Mouse (Mus musculus): ENCODE results near the gene Cyp4f14. TPM values are rescaled to one million over a fixed set of nuclear protein-coding genes. Genes with fewer than 3 reads are reported as not detected.

Cyp4f14 gene
- 0.10 TPM in 1 of 2 replicates, not detected in the other for polyA plus RNA-seq (2014; fragmentation: Nextera tagmentation; extraction: Ambion mirVana)

DNA sequence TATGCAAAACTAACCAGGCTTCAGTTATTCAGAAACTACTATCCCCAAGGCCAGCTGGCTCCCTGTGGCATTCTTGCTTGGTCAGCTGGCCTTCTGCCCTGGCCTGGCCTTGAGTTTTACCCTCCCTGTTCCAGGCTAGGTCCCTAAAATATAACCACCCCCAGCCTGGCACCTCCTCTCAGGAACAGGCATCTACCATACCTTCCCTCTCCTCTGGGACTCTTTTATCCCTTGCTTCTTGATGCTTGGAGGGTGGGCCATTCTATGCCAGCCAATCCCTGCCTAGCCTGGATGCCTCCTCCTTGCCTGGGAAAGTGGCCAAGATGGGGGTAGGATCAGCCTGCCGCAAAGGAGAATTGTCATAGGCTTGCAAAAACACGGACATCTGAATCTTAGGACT lies at the start of gene Cyp4f14:
Cyp4f14 (minus strand) TSS at position 212 of the 400 bp plus-strand sequence.
- H3K27me3 ChIP-seq (replicated peaks; ENCODE audit: control insufficient read depth, insufficient read depth, low read length) = no peaks in the 10 kb centered on the region
- ATAC-seq (no peak), DNase-seq (ENCODE audit: low spot score) (peak; percentile 19)
- H3K4me2 ChIP-seq (ENCODE audit: low read length) = no peak within 1 kb of the TSS
- no peaks in the 10 kb centered on the region for H3K36me3 ChIP-seq (ENCODE audit: control insufficient read depth, insufficient read depth, low read length)
- H3K27ac ChIP-seq (ENCODE audit: low read depth, low read length) = no peak within 1 kb of the TSS
- H3K4me3 ChIP-seq (ENCODE audit: low read depth, low read length) = no peak within 1 kb of the TSS
- 59% methylated on average over 2 of the region's 2 CpGs for WGBS
- H3K9ac ChIP-seq (ENCODE audit: low read length) = no peak within 1 kb of the TSS
- H3K9me3 ChIP-seq (replicated peaks; ENCODE audit: control insufficient read depth, low read length) = no peaks in the 10 kb centered on the region
- no peaks in the 10 kb centered on the region for H3K4me1 ChIP-seq (ENCODE audit: control insufficient read depth, insufficient read depth, low read length)

DNA sequence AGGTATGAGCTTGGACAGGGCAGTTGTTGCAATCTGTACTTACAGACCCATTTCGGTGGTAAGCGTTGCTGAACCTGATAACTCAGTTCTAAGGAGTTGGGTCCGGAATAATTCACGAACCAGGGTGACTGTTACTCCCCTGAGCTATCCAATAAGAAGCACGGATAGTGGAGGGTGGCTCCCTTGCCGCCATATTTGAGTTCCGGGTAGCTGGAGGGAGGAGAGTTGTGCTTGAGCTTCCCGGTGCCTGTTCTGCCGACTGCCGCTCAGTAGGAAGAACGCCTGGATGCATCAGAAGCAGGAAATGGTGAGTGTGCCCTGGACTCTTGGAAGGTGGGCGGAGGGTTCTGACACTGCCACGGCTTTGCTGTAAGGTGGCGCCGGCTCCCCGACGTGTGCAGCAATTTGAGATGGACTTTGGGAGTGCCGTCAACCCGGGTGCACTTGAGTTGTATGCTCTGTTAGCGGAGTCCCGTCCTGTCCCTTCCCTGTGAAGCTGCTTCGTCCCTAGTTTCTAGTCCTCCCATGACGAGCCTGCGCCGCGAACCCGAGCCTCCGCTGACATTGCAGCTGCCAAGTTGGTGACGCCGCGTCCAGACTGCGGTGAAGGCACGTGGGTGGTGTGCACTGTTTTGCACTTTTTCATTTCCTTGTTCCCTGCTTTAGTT lies 48.6 kb upstream of the Cyp4f14 start, which contains the start of gene Zfp472:
Zfp472 (plus strand) TSS at position 192 of the 668 bp plus-strand sequence.
- Histone ChIP-seq H3K9ac (ENCODE audit: low read length) (peak within 1 kb of the TSS; percentile 67), H3K4me2 (ENCODE audit: low read length) (peak within 1 kb of the TSS; percentile 78), H3K36me3 (ENCODE audit: control insufficient read depth, insufficient read depth, low read length) (no peaks in the 10 kb centered on the region), H3K9me3 (replicated peaks; ENCODE audit: control insufficient read depth, low read length) (no peaks in the 10 kb centered on the region), H3K27ac (ENCODE audit: low read depth, low read length) (peak within 1 kb of the TSS; percentile 61; the same call in 1 of the 2 replicates), H3K27me3 (replicated peaks; ENCODE audit: control insufficient read depth, insufficient read depth, low read length) (no peaks in the 10 kb centered on the region), H3K4me3 (ENCODE audit: low read depth, low read length) (peak within 1 kb of the TSS; percentile 88), H3K4me1 (ENCODE audit: control insufficient read depth, insufficient read depth, low read length) (peaks cover 13% of the 10 kb centered on the region)
- DNase-seq (ENCODE audit: low spot score) = peak; percentile 96
- peak; percentile 100 for ATAC-seq
- WGBS = under 1% methylated on average over 33 of the region's 33 CpGs

DNA sequence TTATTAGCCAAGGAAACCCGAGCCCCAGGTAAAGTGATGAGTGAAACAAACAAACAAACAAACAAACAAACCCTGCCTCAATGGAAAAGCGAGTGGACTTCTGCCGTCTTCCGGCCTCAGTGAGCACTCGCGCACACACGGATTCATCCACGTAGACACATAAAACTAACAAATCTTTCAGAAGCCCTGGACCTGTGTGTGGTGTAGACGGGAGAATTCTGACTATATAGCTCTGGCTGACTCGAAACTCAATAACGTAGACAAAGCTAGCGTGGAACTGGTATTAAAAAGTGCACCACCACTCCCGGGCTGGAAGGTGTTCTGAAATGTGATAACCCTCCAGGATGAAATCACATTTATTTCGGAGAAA lies 48.1 kb upstream of the Cyp4f14 start:
- WGBS = under 1% methylated on average over 14 of the region's 14 CpGs
- H3K9me3 ChIP-seq (replicated peaks; ENCODE audit: control insufficient read depth, low read length) = no peaks in the 10 kb centered on the region
- peak overlapping the region; percentile 78 for H3K4me2 ChIP-seq (ENCODE audit: low read length)
- H3K4me3 ChIP-seq (ENCODE audit: low read depth, low read length) = peak overlapping the region; percentile 88
- H3K27me3 ChIP-seq (replicated peaks; ENCODE audit: control insufficient read depth, insufficient read depth, low read length) = no peaks in the 10 kb centered on the region
- ATAC-seq (peak; percentile 69), DNase-seq (ENCODE audit: low spot score) (no peak)
- no peak overlapping the region for H3K27ac ChIP-seq (ENCODE audit: low read depth, low read length)
- no peaks in the 10 kb centered on the region for H3K36me3 ChIP-seq (ENCODE audit: control insufficient read depth, insufficient read depth, low read length)
- peaks cover 13% of the 10 kb centered on the region for H3K4me1 ChIP-seq (ENCODE audit: control insufficient read depth, insufficient read depth, low read length)
- H3K9ac ChIP-seq (ENCODE audit: low read length) = peak overlapping the region; percentile 67

GRCm38 (mm10) chr17:32951441-32951840 lies 34.3 kb upstream of the Cyp4f14 start:
- H3K9me3 ChIP-seq (replicated peaks; ENCODE audit: control insufficient read depth, low read length) = no peaks in the 10 kb centered on the region
- no peak overlapping the region for H3K27ac ChIP-seq (ENCODE audit: low read depth, low read length)
- no peak overlapping the region for H3K4me2 ChIP-seq (ENCODE audit: low read length)
- ATAC-seq (no peak), DNase-seq (ENCODE audit: low spot score) (peak; percentile 69)
- H3K4me3 ChIP-seq (ENCODE audit: low read depth, low read length) = no peak overlapping the region
- 31% methylated on average over 16 of the region's 16 CpGs for WGBS
- H3K9ac ChIP-seq (ENCODE audit: low read length) = no peak overlapping the region
- H3K27me3 ChIP-seq (replicated peaks; ENCODE audit: control insufficient read depth, insufficient read depth, low read length) = no peaks in the 10 kb centered on the region
- H3K4me1 ChIP-seq (ENCODE audit: control insufficient read depth, insufficient read depth, low read length) = 0 out of 2 replicates have a peak, but pooled peaks cover 4% of the 10 kb centered on the region
- H3K36me3 ChIP-seq (ENCODE audit: control insufficient read depth, insufficient read depth, low read length) = no peaks in the 10 kb centered on the region

GRCm38 (mm10) chr17:32951006-32951405 lies 33.9 kb upstream of the Cyp4f14 start:
- ATAC-seq (no peak), DNase-seq (ENCODE audit: low spot score) (no peak)
- H3K9me3 ChIP-seq (replicated peaks; ENCODE audit: control insufficient read depth, low read length) = no peaks in the 10 kb centered on the region
- H3K9ac ChIP-seq (ENCODE audit: low read length) = no peak overlapping the region
- no peaks in the 10 kb centered on the region for H3K36me3 ChIP-seq (ENCODE audit: control insufficient read depth, insufficient read depth, low read length)
- H3K4me1 ChIP-seq (ENCODE audit: control insufficient read depth, insufficient read depth, low read length) = 0 out of 2 replicates have a peak, but pooled peaks cover 6% of the 10 kb centered on the region
- no peak overlapping the region for H3K4me3 ChIP-seq (ENCODE audit: low read depth, low read length)
- WGBS = 83% methylated on average over 11 of the region's 11 CpGs
- H3K27me3 ChIP-seq (replicated peaks; ENCODE audit: control insufficient read depth, insufficient read depth, low read length) = no peaks in the 10 kb centered on the region
- H3K27ac ChIP-seq (ENCODE audit: low read depth, low read length) = no peak overlapping the region
- no peak overlapping the region for H3K4me2 ChIP-seq (ENCODE audit: low read length)

DNA sequence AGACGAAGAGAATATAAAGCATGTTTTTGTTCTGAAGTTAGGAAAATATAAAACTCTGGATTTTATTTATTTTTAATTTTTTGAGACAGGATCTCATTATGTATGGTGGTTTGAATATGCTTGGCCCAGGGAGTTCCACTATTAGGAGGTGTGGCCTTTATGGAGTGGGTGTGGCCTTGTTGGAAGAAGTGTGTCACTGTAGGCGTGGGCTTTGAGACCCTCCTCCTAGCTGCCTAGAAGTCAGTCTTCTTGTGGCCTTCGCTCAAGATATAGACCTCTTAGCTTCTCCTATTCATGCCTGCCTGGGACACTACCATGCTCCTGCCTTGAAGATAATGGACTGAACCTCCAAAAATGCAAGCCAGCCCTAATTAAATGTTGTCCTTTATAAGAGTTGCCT lies 33.0 kb upstream of the Cyp4f14 start:
- H3K4me2 ChIP-seq (ENCODE audit: low read length) = no peak overlapping the region
- H3K4me1 ChIP-seq (ENCODE audit: control insufficient read depth, insufficient read depth, low read length) = 0 out of 2 replicates have a peak, but pooled peaks cover 6% of the 10 kb centered on the region
- DNase-seq (ENCODE audit: low spot score) (no peak), ATAC-seq (no peak)
- no peak overlapping the region for H3K4me3 ChIP-seq (ENCODE audit: low read depth, low read length)
- no peaks in the 10 kb centered on the region for H3K27me3 ChIP-seq (replicated peaks; ENCODE audit: control insufficient read depth, insufficient read depth, low read length)
- H3K27ac ChIP-seq (ENCODE audit: low read depth, low read length) = no peak overlapping the region
- H3K9ac ChIP-seq (ENCODE audit: low read length) = no peak overlapping the region
- H3K36me3 ChIP-seq (ENCODE audit: control insufficient read depth, insufficient read depth, low read length) = no peaks in the 10 kb centered on the region
- WGBS = 90% methylated on average over 3 of the region's 3 CpGs
- H3K9me3 ChIP-seq (replicated peaks; ENCODE audit: control insufficient read depth, low read length) = no peaks in the 10 kb centered on the region

DNA sequence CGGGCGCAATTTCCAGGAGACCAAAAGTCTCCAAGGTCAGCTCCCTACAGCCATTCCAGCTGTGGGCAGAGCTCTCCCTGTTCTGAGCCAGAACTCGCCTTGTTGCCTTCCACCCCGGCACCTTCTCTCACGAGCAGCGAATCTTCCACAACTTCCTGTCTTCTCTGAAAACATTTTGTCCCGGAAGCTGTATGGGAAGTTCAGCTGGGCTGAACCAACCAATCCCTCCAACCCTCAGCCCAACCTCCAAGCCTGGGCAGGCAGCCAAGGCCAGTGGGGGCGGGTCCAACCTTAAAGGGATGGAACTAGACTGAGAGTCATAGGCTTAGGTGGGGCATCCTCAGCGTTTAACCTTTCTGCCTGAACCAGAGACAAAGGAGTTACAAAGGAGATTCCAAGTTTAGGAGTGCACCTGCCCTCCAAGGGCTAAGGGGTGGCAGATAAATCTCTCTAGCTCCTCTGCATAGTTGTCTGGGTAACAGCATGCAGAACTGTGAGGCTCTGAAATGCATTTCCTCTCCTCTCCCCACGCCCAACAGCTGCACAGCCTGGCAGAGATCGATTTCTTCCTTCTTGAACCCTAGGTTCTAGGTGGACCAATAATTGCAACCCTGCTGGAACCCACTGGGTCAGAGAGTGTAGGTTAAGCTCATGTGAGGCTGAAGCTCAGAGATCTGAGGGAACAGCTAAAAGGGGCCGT lies 30.2 kb upstream of the Cyp4f14 start, which contains the start of gene Cyp4f13:
Cyp4f13 (minus strand) TSS at position 188 of the 700 bp plus-strand sequence.
- DNase-seq (ENCODE audit: low spot score) (peak; percentile 91), ATAC-seq (peak; percentile 96)
- Histone ChIP-seq H3K4me3 (ENCODE audit: low read depth, low read length) (peak within 1 kb of the TSS; percentile 41), H3K27ac (ENCODE audit: low read depth, low read length) (no peak within 1 kb of the TSS; the same call in 1 of the 2 replicates), H3K36me3 (ENCODE audit: control insufficient read depth, insufficient read depth, low read length) (no peaks in the 10 kb centered on the region), H3K4me2 (ENCODE audit: low read length) (peak within 1 kb of the TSS; percentile 62), H3K9me3 (replicated peaks; ENCODE audit: control insufficient read depth, low read length) (no peaks in the 10 kb centered on the region), H3K9ac (ENCODE audit: low read length) (peak within 1 kb of the TSS; percentile 52), H3K4me1 (ENCODE audit: control insufficient read depth, insufficient read depth, low read length) (0 out of 2 replicates have a peak, but pooled peaks cover 6% of the 10 kb centered on the region), H3K27me3 (replicated peaks; ENCODE audit: control insufficient read depth, insufficient read depth, low read length) (no peaks in the 10 kb centered on the region)
- WGBS = 36% methylated on average over 12 of the region's 12 CpGs

- H3K4me3 ChIP-seq (ENCODE audit: low read depth, low read length) = peak overlapping the region; percentile 41
- no peak for ATAC-seq
- no peaks in the 10 kb centered on the region for H3K9me3 ChIP-seq (replicated peaks; ENCODE audit: control insufficient read depth, low read length)
- peak overlapping the region; percentile 62 for H3K4me2 ChIP-seq (ENCODE audit: low read length)
- H3K4me1 ChIP-seq (ENCODE audit: control insufficient read depth, insufficient read depth, low read length) = 0 out of 2 replicates have a peak, but pooled peaks cover 6% of the 10 kb centered on the region
- no peaks in the 10 kb centered on the region for H3K27me3 ChIP-seq (replicated peaks; ENCODE audit: control insufficient read depth, insufficient read depth, low read length)
- H3K27ac ChIP-seq (ENCODE audit: low read depth, low read length) = no peak overlapping the region
- no peaks in the 10 kb centered on the region for H3K36me3 ChIP-seq (ENCODE audit: control insufficient read depth, insufficient read depth, low read length)
- DNase-seq (ENCODE audit: low spot score) = no peak
- WGBS = 69% methylated on average over 9 of the region's 9 CpGs
- peak overlapping the region; percentile 52 for H3K9ac ChIP-seq (ENCODE audit: low read length)
Measured at GRCm38 (mm10) chr17:32946716-32947115, 29.6 kb upstream of the Cyp4f14 start.

Data from forebrain, embryonic 14.5 days (tissue).